Mouse (Mus musculus) midbrain, postnatal 0 days (tissue): ENCODE measurements at regions not wholly inside any gene's neighbourhood (a gene's known extent, or its start where the extent isn't known, plus 50 kb on each side); places are given as distances from the start of the nearest gene placed in this dataset.
A peak's percentile ranks its signal among the peaks of the same experiment; 100 is the strongest.

Source experiments
- ATAC-seq: fragments of 200-750 bp; cut with Nextera tagmentation; 2 replicates; pipeline ENCODE4 v1.8.0; 2017; ENCODE audit warnings: moderate number of reproducible peaks, mild to moderate bottlenecking, moderate TSS enrichment, moderate library complexity; ENCODE audit not compliant: low FRiP score
- DNase-seq: peaks from one replicate; pipeline ENCODE4 v3.0.0-alpha.2; 2015; ENCODE audit warnings: low spot score
- H3K27ac ChIP-seq: fragments of 300-500 bp; sonication (generic); 2 replicates; pipeline ENCODE4 v1.5.1; 2014; ENCODE audit warnings: low read depth, mild to moderate bottlenecking, low read length, mixed read lengths
- H3K27me3 ChIP-seq: fragments of 300-500 bp; sonication (generic); 2 replicates; pipeline ENCODE4 v1.6.1; 2014; ENCODE audit warnings: low read length, control low read depth, mixed read lengths; ENCODE audit not compliant: insufficient read depth
- H3K36me3 ChIP-seq: fragments of 300-500 bp; sonication (generic); 2 replicates; pipeline ENCODE4 v1.6.1; 2014; ENCODE audit warnings: low read length, control low read depth, mixed read lengths; ENCODE audit not compliant: insufficient read depth
- H3K4me1 ChIP-seq: fragments of 300-500 bp; sonication (generic); 2 replicates; pipeline ENCODE4 v1.6.1; 2014; ENCODE audit warnings: mild to moderate bottlenecking, control low read depth, antibody characterized with exemption, low read length, mixed read lengths; ENCODE audit not compliant: insufficient read depth
- H3K4me2 ChIP-seq: fragments of 300-500 bp; sonication (generic); 2 replicates; pipeline ENCODE4 v1.6.1; 2014; ENCODE audit warnings: low read depth, mild to moderate bottlenecking, low read length, mixed read lengths; ENCODE audit not compliant: poor library complexity, severe bottlenecking
- H3K4me3 ChIP-seq: fragments of 300-500 bp; sonication (generic); 2 replicates; pipeline ENCODE4 v1.5.1; 2014; ENCODE audit warnings: low read depth, mild to moderate bottlenecking, low read length, moderate library complexity
- H3K9ac ChIP-seq: fragments of 300-500 bp; sonication (generic); replicated peaks from 2 replicates; pipeline ENCODE4 v1.6.1; 2014; ENCODE audit warnings: mild to moderate bottlenecking, low read length, moderate library complexity, mixed read lengths; ENCODE audit not compliant: poor library complexity, severe bottlenecking
- H3K9me3 ChIP-seq: fragments of 300-500 bp; sonication (generic); 2 replicates; pipeline ENCODE4 v1.6.1; 2016; ENCODE audit warnings: low read length, control low read depth
- CTCF ChIP-seq: IDR thresholded peaks from 2 replicates; pipeline ENCODE4 v1.5.1; 2016; ENCODE audit warnings: antibody characterized with exemption, mild to moderate bottlenecking
- WGBS: fragments of 180-500 bp; shearing (Covaris S2); extraction: QIAGEN DNeasy Blood & Tissue Kit; methylation state at CpG from one replicate; pipeline ENCODE4 v1.1.7; 2014; 5-methylcytosine and 5-hydroxymethylcytosine counted together

DNA sequence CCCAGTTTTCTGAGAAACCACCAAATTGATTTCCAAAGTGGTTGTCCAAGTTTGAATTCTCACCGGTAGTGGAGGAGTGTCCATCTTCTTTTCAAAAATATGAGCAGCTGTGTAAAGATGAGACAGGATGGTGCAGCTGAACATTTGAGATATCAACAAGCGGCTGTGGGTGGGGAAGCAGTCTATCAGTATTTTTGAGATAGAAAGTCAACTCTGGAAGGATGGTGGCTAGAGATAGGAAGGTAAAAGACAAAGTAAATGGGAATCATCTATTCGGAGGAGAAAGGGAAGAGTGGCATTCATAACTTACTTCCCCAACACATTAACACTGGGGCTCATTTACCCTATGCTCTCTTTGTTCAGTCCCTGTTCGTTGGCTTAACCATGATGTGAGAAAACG lies 146.9 kb upstream of the Gmnc start:
- no peaks in the 10 kb centered on the region for H3K9me3 ChIP-seq
- no peaks in the 10 kb centered on the region for H3K27me3 ChIP-seq
- no peak overlapping the region for H3K4me2 ChIP-seq
- no peak overlapping the region for H3K4me3 ChIP-seq
- no peak overlapping the region for H3K27ac ChIP-seq
- TF ChIP-seq CTCF: no peak
- no peak for DNase-seq
- H3K4me1 ChIP-seq: no peaks in the 10 kb centered on the region
- 89% methylated on average over 5 of the region's 5 CpGs for WGBS
- H3K9ac ChIP-seq: no peak overlapping the region
- ATAC-seq: no peak
- H3K36me3 ChIP-seq: no peaks in the 10 kb centered on the region

DNA sequence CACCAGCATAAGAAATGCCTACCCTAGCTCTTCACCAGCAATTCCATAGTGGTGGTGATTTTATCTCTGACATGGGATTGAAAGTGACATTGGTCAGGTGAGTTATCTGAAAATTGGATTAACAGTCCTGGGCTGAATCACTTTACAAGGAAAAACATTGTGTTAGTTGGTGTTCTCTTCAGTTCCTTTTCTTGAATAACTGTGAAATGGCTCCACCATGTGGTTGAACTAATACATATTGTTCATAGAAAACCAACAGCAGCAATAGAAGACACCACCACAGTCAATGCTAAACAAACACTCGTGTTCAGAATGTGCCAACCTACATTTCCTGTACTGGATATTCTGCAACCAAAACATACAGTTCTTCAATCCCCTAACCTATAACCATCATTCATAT lies 147.5 kb upstream of the Gmnc start:
- DNase-seq (peak; percentile 88), ATAC-seq (peak; percentile 20; the same call in 1 of the 2 replicates)
- no peaks in the 10 kb centered on the region for H3K36me3 ChIP-seq
- no peak overlapping the region for H3K4me3 ChIP-seq
- H3K27ac ChIP-seq: no peak overlapping the region
- TF ChIP-seq CTCF: peak; percentile 81
- no peaks in the 10 kb centered on the region for H3K27me3 ChIP-seq
- H3K4me1 ChIP-seq: no peaks in the 10 kb centered on the region
- no peak overlapping the region for H3K4me2 ChIP-seq
- H3K9ac ChIP-seq: no peak overlapping the region
- WGBS: 19% methylated on average over 1 of the region's 1 CpGs
- H3K9me3 ChIP-seq: no peaks in the 10 kb centered on the region

- H3K4me3 ChIP-seq: no peak overlapping the region
- ATAC-seq (peak; percentile 54; the same call in 1 of the 2 replicates), DNase-seq (peak; percentile 46)
- H3K9me3 ChIP-seq: no peaks in the 10 kb centered on the region
- H3K36me3 ChIP-seq: no peaks in the 10 kb centered on the region
- H3K27ac ChIP-seq: no peak overlapping the region
- no peaks in the 10 kb centered on the region for H3K4me1 ChIP-seq
- H3K9ac ChIP-seq: no peak overlapping the region
- no peaks in the 10 kb centered on the region for H3K27me3 ChIP-seq
- TF ChIP-seq CTCF: peak; percentile 95
- H3K4me2 ChIP-seq: no peak overlapping the region
- 13% methylated on average over 3 of the region's 3 CpGs for WGBS
Observed at GRCm38 (mm10) chr16:27140037-27140436, 148.6 kb upstream of the Gmnc start.

GRCm38 (mm10) chr16:27155805-27156204 lies 151.5 kb upstream of the Ostn start:
- TF ChIP-seq CTCF: no peak
- Histone ChIP-seq H3K9me3 (no peaks in the 10 kb centered on the region), H3K4me1 (no peaks in the 10 kb centered on the region), H3K4me2 (no peak overlapping the region), H3K27ac (no peak overlapping the region), H3K4me3 (no peak overlapping the region), H3K27me3 (no peaks in the 10 kb centered on the region), H3K36me3 (no peaks in the 10 kb centered on the region), H3K9ac (no peak overlapping the region)
- no peak for ATAC-seq
- DNase-seq: no peak
- WGBS: 83% methylated on average over 4 of the region's 4 CpGs

DNA sequence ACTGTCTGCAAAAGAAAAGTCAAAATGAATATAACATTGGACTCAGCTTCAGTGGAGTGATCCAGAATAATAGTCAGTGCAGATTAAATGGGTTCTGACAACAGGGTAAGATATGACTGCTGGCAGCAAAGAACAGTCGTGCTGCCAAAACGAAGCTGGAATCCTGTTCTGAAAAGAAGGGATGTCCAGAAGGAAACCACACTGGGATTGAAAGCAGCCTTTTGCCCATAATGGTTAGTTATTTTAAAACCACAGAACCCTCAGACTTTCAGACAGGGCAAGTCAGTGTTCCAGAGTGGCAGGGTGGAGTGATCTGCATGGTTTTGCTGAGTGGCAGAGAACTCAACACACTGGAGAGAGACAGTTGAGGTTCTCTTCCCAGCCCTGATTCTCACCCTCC lies 111.6 kb upstream of the Ostn start:
- Histone ChIP-seq H3K4me3 (no peak overlapping the region), H3K27ac (no peak overlapping the region), H3K4me1 (no peaks in the 10 kb centered on the region), H3K27me3 (no peaks in the 10 kb centered on the region), H3K4me2 (no peak overlapping the region), H3K36me3 (no peaks in the 10 kb centered on the region), H3K9ac (no peak overlapping the region), H3K9me3 (no peaks in the 10 kb centered on the region)
- ATAC-seq (no peak), DNase-seq (peak; percentile 5)
- no peak for TF ChIP-seq CTCF
- 66% methylated on average over 2 of the region's 2 CpGs for WGBS
